8 mouse cellular contexts compared by ENCODE assay signal in genomic region chr6:29024000-29024417, GRCm38 (mm10). TPM values are rescaled to one million over a fixed set of nuclear protein-coding genes. Genes with fewer than 3 reads are reported as not detected.
DNase-seq lines count a peak whose midpoint lies in the region; ATAC-seq and TF ChIP-seq lines count a peak whose summit lies in the region.

No protein-coding gene starts in this region.

- H3K27ac ChIP-seq in hindbrain, embryonic 16.5 days (ENCODE audit: low read depth, low read length) = no peak overlapping the region
- no peak overlapping the region for H3K27ac ChIP-seq in midbrain, embryonic 12.5 days (replicated peaks)
- no peak overlapping the region for H3K27ac ChIP-seq in spleen, adult 2 months (ENCODE audit: insufficient read depth, low read length)

- intact Hi-C loops in left cerebral cortex, postnatal 25 days (cut with DNase I) = loop anchor here (1.0 to 10.0 kb wide), 4 partner anchors 75 to 599 kb away; partner anchors contain the start of genes Arf5, Fscn3 and Gcc1

- no peaks in the 10 kb centered on the region for H3K9me3 ChIP-seq in hindbrain, embryonic 16.5 days (ENCODE audit: control insufficient read depth, low read length)
- no peaks in the 10 kb centered on the region for H3K9me3 ChIP-seq in midbrain, embryonic 12.5 days

- H3K27me3 ChIP-seq in hindbrain, embryonic 16.5 days (replicated peaks; ENCODE audit: control insufficient read depth, insufficient read depth, low read length) = peaks cover 4% of the 10 kb centered on the region; the same call in 1 of the 2 replicates
- peaks cover 43% of the 10 kb centered on the region for H3K27me3 ChIP-seq in midbrain, embryonic 12.5 days
- no peaks in the 10 kb centered on the region for H3K27me3 ChIP-seq in spleen, adult 2 months (ENCODE audit: control insufficient read depth, insufficient read depth, low read length)

- no peak overlapping the region for H3K4me3 ChIP-seq in hindbrain, embryonic 16.5 days (ENCODE audit: low read length)
- no peak overlapping the region for H3K4me3 ChIP-seq in midbrain, embryonic 12.5 days
- H3K4me3 ChIP-seq in spleen, adult 2 months (ENCODE audit: extremely low read depth, insufficient read depth, insufficient read length) = no peak overlapping the region

- H3K4me1 ChIP-seq in hindbrain, embryonic 16.5 days (ENCODE audit: control insufficient read depth, insufficient read depth, low read depth, low read length) = peaks cover 2% of the 10 kb centered on the region; the same call in 1 of the 2 replicates
- peaks cover 19% of the 10 kb centered on the region for H3K4me1 ChIP-seq in midbrain, embryonic 12.5 days
- no peaks in the 10 kb centered on the region for H3K4me1 ChIP-seq in spleen, adult 2 months (ENCODE audit: control insufficient read depth, insufficient read depth, insufficient read length)

- peak; percentile 70 to 80 for DNase-seq in left cerebral cortex, adult 18-20 months (ENCODE audit: low spot score in 2 of 2)
- DNase-seq in left cerebral cortex, adult 11 months (ENCODE audit: low spot score) = no peak
- peak; percentile 91 to 93 for DNase-seq in cerebellum, postnatal 14 days
- DNase-seq in frontal cortex, postnatal 36 days (ENCODE audit: low spot score in 2 of 2) = peak; percentile 62 to 71
- peak; percentile 60 to 66 for DNase-seq in left cerebral cortex, postnatal 25 days (ENCODE audit: low spot score in 2 of 2)
- DNase-seq in spleen, adult 2 months (ENCODE audit: low read depth in 1 of 2, low spot score in 2 of 2) = peak in 1 of 2 experiments; percentile 37

- WGBS in hindbrain, embryonic 16.5 days = 8% methylated on average over 12 of the region's 16 CpGs
- WGBS in midbrain, embryonic 12.5 days = 6% methylated on average over 16 of the region's 16 CpGs
- 5% methylated on average over 16 of the region's 16 CpGs for WGBS in spleen, adult 2 months

- no peaks in the 10 kb centered on the region for H3K36me3 ChIP-seq in hindbrain, embryonic 16.5 days (ENCODE audit: control insufficient read depth, insufficient read depth, low read length)
- H3K36me3 ChIP-seq in midbrain, embryonic 12.5 days = no peaks in the 10 kb centered on the region
- H3K36me3 ChIP-seq in spleen, adult 2 months (ENCODE audit: control insufficient read depth, insufficient read depth, low read length) = no peaks in the 10 kb centered on the region

- TF ChIP-seq POLR2A in spleen, adult 2 months (IDR thresholded peaks at IDR 0.05; ENCODE audit: low read depth, low read length) = no peak

- H3K9ac ChIP-seq in hindbrain, embryonic 16.5 days (ENCODE audit: low read depth, low read length) = peak overlapping the region; percentile 10; the same call in 1 of the 2 replicates
- peak overlapping the region; percentile 21; the same call in 1 of the 2 replicates for H3K9ac ChIP-seq in midbrain, embryonic 12.5 days (replicated peaks)

- peak; percentile 85 for TF ChIP-seq CTCF in spleen, adult 2 months (IDR thresholded peaks at IDR 0.05; ENCODE audit: extremely low read depth, insufficient read depth, insufficient read length, insufficient replicate concordance)

- H3K4me2 ChIP-seq in hindbrain, embryonic 16.5 days (ENCODE audit: low read length) = peak overlapping the region; percentile 33
- peak overlapping the region; percentile 41 for H3K4me2 ChIP-seq in midbrain, embryonic 12.5 days (replicated peaks)

- peak; percentile 82 for ATAC-seq in hindbrain, embryonic 16.5 days
- ATAC-seq in midbrain, embryonic 12.5 days (ENCODE audit: low FRiP score, low read depth) = peak; percentile 74

RNA-seq across cellular contexts. Expression of gene Lep, which starts 36.0 kb away (rescaled TPM):
- not detected for total RNA-seq in left cerebral cortex, adult 18-20 months (2021)
- polyA plus RNA-seq in hindbrain, embryonic 16.5 days (2015; fragmentation: Nextera tagmentation; extraction: Ambion mirVana) = not detected in 2 replicates
- not detected for total RNA-seq in left cerebral cortex, postnatal 25 days (2021)
- polyA plus RNA-seq in midbrain, embryonic 12.5 days (2016; fragmentation: Nextera tagmentation; extraction: Ambion mirVana) = not detected in 2 replicates
- 0.22 and 0.36 TPM in 2 replicates for polyA plus RNA-seq in spleen, adult 2 months (2012; rRNA removed)
